Mouse (Mus musculus) stomach, postnatal 0 days (tissue): ENCODE measurements at regions not wholly inside any gene's neighbourhood (a gene's known extent, or its start where the extent isn't known, plus 50 kb on each side); places are given as distances from the start of the nearest gene placed in this dataset.

Experiments used
- CTCF ChIP-seq: IDR thresholded peaks from 2 replicates; pipeline ENCODE4 v1.5.1; 2016; ENCODE audit warnings: antibody characterized with exemption, low read depth, mild to moderate bottlenecking, moderate library complexity
- EP300 ChIP-seq: optimal IDR thresholded peaks from 2 replicates; pipeline ENCODE3; 2016; ENCODE audit warnings: antibody characterized with exemption

- TF ChIP-seq EP300 (no peak), CTCF (no peak)
Measured at GRCm38 (mm10) chr8:127914914-127915313, 443.5 kb upstream of the Nrp1 start.
